Mouse (Mus musculus) heart, adult 18-20 months (tissue): ENCODE data around the gene Dnase2b. TPM values are rescaled to one million over a fixed set of nuclear protein-coding genes. Genes with fewer than 3 reads are reported as not detected.

ENCODE experiments used
- DNase-seq, 2 experiments: peaks; one replicate each; pipeline ENCODE4 v3.0.0; 2021 to 2022; ENCODE audit warnings: mixed read lengths in 1 of 2
- long read RNA-seq, 2 experiments: library from polyadenylated mRNA; stranded (forward); transcript quantifications; one replicate each; pipeline ENCODE4 v2.0.0; 2021
- total RNA-seq, 2 experiments: library from RNA; stranded (reverse); gene quantifications; 2 replicates each; pipeline ENCODE4 v1.2.3; 2021

The Dnase2b gene
- not detected for total RNA-seq
- long read RNA-seq, experiment 1, result 0 reads
- long read RNA-seq, experiment 2, result 0 reads

DNA sequence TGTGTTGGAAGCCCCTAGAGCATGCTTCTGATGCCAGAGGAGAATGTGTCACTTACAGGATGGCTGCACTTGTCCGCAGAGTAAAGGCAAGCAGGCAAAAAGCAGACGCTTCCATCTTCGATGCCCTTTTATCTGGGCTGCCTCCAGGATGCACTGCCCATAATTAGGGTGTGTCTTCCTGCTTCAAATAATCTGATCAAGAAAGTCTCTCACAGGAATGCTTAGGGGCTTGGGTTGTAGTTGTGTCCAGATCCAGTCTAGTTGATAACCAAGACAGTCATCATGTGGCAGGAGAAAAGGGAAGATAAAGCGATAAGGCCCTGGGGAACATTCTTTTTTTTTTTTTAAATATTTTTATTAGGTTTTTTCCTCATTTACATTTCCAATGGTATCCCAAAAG lies at the start of gene Dnase2b:
Gene Dnase2b (minus strand): TSS at position 101 of the 400 bp plus-strand sequence.
- no peak for DNase-seq

DNA sequence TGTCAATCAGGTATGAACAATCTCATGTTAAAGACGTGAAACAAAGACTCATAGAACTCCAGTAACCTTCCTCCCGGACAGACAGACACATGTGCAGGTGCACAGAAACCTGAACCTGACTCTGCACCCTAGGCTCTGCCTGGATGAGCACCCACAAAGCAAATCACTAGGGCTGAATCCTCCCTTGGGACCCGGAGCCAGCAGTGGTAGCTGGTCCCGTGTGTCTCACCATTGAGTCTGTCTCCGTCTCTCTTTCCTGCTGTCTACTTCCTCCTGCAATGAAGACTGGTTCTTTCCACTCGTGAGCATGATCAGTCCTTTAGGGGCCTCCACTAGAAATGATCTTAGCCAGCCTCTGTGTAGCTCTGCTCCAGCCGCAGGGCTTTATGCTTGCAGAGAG lies 46.5 kb upstream of the Dnase2b start:
- DNase-seq, result no peak

DNA sequence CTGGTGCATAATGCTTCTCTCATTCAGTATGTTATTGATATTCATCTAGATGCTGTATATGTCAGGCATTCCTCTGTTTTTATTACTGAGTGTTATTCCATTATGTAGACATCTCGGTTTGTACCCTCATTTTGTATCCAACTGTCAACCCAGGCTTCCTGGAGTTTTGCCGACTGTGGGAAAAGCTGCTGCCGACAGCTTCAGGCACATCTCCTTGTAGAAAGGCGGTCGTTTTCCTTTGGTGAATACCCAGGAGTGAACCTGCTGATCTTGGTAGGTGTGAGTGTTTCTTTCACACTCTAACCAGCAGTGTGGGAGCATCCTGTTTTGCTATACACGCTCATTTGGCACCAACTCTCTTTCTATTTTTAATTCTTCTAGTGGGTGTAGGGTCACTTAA lies 45.6 kb upstream of the Dnase2b start:
- DNase-seq, result no peak

DNA sequence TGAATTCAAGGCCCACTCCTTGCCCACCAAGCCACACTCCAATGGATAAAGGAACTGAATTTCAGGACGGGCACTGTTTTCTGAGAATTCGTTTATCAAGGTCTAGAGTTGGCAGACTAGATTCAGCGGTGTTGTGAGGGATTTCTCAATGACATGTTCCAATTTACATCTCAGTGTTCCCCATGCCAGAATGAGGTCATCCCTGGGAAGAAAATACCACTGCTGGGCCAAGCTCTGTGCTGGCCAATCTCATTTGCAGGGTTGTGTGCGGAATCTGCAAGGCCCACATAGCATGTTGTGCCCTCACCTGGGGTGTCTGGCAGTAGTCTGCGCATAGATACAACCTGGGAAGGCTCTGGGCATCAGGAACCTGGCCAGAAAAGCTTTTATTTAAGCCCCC lies 43.9 kb upstream of the Dnase2b start:
- DNase-seq, result peak; percentile 28 to 32

DNA sequence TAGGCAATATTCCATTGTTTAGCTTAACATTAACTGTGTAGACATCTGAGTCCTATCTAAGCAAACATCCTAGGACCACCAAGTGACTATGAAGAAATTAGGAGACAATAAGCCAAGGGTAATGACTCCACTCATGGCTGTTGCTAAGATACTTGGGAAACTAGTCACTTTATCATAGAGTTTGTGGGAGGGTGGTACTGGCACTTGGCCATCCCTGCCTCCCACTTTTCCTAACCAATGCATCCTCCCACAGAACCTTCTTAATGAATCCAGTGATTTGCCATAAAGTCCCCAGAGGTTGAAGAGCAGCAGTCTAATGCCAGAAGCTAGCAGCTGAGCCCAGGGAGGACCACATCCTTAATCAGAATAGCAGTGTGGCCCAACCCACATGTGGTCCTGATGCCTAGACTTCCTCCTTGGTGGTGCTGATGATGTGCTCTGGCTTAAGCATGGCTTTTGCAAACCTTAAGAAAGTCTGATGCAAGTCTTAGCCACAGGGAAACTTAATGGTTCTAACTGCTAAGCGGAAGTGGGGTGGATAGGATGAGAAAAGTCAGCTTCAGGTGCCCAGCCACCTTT lies 42.8 kb upstream of the Dnase2b start:
- no peak for DNase-seq

DNA sequence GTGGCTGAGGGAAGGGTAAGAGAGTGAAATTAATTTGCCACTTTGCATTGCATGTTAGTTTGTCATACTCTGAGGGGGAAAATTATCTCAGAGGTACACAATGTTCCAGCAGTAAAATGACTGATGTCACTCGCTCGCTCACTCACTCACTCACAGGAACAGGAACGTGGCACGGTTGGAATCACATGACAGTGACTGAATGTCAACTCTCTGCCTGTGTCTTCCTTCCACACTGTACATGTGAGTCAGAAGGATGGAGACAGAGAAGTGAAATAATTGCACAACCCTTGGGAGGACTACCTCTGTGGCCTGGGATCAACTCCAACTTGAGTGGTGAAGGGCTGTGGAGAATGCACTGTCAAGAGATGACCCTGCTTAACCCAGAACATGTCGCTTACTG lies 42.0 kb upstream of the Dnase2b start:
- DNase-seq, result peak; percentile 22 to 38

DNA sequence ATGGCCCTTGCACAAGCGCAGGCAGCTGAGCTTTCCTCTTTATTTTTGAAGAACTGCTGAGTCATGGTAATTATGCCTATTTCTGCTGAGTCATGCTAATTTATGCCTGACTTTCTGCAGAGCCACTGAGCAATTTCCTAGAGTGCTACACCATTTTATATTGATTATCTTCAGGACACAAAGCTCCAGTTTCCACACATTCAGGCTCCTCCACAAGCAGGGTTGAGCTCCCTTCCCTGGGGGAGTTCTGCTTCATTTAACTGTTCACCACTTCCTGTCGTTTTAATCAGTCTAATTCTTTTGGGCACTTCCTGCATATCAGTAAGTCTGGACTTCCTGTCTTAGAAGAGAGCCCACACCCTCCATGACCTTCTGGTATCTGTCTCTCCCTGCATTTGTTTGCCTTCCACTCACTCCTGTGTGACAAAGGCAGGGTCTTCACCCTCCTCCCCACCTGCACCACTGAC lies 39.7 kb upstream of the Dnase2b start:
- DNase-seq, result no peak

DNA sequence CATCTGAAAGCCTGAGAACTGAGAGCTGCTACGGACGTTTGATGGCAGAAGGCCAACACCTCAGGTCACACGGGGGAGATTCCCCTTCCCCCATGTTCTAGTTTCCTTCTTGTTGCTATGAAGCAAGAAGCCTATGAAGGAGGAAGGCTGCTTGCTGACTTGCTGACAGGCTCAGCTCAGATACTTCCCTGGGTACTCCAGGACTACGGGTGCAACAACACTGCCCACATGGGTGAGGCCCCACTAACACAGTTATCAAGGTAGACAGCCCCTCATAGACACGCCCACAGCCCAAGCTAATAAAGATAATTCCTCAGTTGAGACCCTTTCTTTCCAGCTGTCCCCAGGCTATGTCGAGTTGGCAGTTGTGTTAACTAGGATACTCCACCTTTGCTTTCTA lies 38.3 kb upstream of the Dnase2b start:
- DNase-seq, result no peak

DNA sequence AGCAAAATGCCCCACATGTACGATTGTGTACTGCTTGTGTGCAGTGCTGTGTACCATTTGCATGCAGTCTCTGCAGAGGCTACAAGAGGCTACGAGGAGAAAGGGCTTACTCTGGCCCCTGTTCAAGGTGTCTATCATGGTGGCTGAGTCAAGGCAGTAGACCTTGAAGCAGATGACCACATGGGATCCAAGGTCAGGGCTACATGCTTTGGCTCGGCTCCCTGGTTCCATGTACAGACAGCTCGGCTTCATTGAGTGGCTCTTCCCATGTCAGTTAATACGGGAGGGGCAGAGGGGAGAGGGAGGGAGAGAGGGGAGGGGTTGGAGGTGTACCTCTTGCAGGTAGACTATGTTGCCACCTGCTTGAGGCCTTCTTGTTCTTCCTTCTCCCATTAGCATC lies 37.0 kb upstream of the Dnase2b start:
- DNase-seq, result no peak

DNA sequence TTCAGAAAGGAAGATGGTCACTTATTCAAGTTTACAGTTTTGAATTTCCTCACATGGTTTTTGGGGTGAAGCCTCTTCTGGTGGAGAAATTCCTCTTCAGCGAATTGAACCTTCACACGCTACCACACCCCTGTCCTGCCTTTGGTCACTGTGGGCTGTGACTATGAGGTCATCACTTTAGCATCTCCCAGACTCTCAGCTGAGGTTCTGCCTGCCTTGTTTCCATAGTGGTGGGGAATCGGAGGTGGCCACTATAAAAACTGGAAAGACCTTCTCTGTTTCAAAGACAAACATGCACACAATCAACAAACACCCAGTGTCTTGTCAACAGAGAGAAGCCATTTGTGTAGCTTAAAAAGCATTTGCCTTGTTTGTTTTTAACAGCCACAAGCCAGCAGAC lies 35.8 kb upstream of the Dnase2b start, which contains the start of gene 4930503B20Rik:
Gene 4930503B20Rik (minus strand): TSS at position 101 of the 400 bp plus-strand sequence.
- no peak for DNase-seq

DNA sequence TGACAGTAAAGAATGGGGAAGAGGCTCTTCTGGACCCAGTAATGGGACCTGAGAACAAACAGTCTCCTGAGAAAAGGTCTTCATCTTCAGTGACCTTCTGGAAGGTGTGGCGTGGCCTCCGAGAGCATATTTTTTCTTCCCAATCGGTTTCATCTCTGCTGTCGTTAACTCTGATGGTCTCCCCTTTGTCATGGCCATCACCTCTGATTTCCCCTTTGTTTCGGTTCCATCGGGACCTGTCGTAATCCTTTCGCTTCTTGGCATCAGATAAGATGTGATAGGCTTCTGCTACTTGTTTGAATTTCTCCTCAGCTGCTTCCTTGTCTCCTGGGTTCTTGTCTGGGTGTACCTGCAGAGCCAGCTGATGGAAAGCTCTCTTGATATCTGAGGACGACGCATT lies 35.3 kb upstream of the Dnase2b start:
- DNase-seq, result no peak

DNA sequence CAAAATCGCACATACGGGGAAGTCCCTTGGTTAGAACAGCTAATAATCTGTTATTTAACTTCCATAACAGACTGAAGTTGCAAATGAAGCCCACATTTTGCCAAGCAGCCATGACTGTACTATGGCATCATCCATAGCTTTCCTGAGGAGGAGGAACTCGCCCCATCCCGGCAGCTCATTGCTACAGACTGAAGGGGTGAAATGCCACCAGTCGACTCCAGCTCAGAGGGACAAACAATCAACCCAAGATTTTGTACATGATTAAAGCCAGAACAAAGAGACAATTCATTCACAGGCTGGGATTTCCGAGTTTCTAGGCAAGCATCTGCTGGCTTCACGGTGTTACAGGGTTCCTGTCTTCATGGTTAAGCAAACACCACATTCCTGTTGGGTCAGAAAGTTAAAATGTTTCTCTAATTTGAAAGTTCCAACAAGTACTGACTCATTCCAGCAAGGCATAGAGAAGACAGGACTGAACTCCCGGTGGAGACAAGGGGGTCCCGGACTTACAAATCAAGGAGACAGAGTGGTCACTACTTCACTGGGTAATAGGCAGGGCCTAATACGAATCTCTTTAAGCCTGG lies 34.0 kb upstream of the Dnase2b start:
- DNase-seq, result no peak

DNA sequence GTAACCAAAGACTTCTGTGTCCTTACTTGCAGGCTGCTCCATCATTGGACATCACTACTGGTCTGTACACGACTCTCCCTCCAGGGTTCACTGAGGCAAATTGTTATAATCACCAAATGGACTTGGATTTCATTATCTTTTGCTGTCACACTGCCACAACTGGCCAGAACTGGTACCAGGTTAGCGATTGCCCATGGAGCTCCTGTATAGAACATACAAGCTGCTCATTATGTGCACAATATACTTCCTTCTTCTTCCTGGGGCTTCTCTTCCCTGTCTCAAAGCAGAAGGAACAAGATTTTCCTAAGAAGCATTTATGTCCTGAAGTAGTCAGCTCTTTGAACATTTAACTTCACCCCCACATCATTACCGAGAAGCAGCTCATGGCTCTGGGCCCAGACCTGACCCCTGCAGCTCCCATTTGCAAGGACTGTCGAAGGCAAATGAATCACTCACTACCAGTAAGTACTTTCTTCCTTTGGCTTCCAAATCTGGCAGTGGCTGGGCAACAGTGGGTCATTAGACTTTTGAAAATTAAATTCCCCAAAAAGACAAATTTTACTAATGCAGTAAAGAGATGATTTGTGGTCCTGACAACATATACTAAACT lies 26.5 kb upstream of the Dnase2b start:
- DNase-seq, result no peak

DNA sequence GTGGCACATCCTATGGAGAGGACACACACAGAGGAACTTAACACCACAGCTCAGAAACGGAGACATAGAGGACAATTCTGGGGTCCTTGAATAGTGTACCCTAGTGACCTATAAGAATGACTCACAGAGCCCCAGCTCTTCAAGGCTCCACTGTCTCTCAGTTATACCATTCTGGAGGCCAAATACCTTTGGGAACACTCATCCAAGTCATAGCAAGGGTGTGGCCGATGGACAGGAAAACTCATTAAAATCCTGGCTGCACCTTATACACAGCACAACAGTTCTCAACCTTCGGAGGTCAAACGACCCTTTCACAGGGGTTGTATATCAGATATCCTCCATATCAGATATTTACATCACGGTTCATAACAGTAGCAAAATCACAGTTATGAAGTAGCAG lies 17.1 kb upstream of the Dnase2b start:
- DNase-seq, result no peak

DNA sequence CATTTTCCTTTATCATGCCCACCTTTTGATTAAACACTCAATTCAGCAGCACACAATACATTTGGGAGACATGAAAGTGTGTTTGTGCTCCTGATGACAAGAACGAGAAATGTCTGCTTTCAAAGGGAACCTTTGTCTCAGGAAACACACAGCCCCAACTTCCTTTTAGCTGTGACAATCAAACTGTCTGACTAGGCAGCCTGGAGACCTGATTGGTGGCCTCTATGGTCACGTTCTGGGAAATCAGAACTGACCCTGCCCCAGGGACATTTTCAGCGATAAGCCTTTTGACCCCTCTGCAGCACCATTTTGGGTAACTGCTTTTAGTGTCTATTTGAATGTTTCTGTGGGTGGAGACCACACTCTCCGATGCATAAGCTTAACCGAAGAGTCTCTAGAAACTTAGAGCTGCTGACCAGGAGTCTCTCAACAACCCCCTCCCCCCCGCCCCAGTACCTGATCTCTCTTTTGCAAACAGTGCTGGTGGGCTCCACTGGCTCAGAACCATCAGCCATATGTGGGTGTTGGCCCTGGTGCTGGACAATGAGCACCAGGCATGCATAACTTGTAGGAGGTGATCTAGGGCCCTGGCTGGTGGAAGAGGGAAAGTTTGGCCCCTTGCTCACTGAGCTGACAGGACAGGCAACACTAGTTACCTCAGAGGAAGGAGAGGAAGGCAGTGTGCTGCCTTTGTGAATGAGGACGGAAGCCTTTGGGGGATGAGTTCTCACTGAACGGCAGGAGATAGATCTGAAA lies 13.0 kb upstream of the Dnase2b start:
- no peak for DNase-seq

DNA sequence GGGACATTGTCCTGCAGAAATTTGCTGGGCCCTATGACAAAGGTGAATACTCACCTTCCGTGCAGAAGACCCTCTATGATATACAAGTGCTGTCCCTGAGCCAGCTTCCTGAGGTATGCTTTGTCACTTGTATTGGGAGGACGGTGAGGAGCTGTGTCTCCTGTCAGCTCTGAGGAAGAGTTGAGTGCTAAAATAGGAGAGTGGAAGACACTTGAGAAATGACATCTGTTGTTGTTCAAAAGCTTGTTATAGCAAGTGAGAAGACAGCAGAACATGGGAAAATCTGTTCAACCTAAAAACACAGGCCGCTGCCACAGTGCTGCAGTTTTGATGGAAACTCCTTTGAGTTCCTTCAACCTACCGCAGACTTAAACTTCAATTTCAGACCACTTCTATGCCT lies 10.4 kb upstream of the Dnase2b start:
- no peak for DNase-seq

DNA sequence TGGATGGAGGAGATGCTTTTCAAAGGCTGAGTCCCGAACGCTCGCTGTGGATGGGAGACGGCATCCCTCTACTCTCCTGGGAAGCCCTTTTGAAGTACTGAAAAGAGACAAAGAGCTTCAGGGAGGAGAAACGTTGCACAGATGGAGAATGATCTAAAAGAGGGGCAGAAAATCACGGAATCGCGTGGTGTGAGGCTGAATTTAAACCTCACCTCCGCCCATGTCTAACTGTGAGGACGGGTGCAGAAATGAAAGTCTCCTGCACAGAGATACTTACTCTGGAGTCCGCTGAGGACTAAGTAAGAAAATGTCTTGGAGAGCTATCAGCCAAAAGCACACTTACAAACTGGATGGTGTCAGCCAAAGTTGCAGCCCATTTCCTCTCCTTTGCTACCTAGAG lies 6.6 kb upstream of the Dnase2b start:
- DNase-seq, result no peak

DNA sequence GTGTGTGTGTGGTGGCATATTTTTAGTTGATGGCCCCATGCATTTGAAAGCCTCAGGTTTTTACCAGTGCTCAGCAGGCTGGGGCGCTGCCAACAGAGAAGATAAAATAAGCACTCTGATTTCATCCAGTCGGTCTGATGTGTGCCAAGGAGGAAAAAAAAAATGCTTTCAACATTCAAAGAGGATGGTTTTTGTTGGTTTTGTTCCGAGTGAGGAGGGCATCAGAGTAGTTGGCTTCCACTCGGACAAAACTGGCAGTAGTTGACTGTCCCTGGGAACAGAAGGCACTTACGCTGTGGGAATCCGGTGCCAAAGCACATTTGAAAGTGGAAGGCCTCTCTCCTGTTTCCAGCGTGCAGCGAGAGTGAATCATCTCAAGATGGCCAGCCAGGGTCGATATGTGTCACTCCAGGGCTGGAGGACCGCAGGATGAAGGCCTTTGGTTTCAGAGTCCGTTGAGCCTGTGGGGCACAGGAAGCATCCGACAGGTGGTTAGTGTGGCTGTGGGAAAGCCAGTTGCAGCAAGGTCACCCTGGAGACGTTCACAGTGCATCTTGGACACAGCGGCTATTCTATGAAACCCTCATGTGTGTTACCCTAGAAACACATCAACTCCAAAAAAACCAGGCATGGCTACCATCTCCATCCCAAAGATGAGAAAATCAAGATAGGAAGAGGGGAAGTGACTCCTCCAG lies 5.3 kb upstream of the Dnase2b start:
- peak; percentile 50 to 52 for DNase-seq

DNA sequence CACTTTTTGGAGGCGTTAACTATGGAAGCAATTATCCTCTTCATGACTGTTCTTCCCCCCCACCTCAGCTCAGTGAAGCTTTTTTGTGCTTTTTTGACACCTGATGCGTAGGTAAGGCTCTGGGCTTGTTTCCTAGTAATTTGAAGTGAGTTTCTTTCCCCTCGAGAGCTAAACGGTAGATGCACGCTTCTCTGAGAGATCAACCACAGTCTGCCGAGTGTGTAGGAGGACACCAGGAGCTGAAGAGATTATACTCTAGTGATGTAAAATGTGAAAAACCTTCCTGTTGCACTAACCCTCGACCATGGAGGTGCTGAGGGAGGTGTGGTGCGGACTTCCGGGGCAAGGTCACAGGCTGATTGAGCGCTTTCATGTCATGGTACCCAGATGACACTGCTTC lies 4.7 kb upstream of the Dnase2b start:
- DNase-seq, result no peak

DNA sequence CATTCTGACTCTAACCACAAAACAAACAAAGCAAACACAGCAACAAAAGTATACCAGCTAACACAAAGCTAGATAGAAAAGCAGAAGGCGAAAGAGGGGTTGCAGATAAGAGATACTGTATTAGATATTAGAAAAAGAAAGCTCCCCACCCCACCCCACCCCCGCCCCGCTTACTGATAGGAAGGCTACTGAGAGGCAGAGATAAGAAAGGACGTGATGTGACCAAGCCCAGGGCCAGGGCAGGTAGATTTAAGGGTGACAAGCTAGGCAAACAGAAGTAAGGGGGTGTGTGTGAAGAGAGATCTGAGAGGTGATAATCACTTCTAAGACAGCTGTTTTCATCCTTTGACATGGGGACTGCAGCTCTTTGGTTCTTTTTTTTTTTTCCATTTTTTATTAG lies 3.0 kb upstream of the Dnase2b start:
- no peak for DNase-seq

DNA sequence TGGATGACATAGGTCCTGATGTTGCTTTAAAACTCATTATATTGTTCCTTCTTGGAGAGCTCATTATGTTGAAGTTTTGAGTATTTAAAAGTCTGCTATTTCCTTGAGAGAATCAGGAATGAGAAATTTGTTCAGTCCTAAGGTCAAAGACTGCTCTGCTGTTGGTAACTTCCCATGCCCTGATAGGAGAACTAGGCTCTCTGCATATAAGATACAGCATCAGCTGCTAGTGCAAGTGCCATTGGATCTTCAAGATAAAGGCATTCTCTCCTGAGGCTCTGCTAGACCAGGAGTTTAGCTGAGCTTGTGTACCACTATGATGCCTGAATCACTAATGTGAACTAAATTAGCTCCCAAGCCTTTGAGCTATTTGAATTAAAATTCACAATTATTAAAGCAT lies 2.5 kb upstream of the Dnase2b start:
- DNase-seq, result no peak

DNA sequence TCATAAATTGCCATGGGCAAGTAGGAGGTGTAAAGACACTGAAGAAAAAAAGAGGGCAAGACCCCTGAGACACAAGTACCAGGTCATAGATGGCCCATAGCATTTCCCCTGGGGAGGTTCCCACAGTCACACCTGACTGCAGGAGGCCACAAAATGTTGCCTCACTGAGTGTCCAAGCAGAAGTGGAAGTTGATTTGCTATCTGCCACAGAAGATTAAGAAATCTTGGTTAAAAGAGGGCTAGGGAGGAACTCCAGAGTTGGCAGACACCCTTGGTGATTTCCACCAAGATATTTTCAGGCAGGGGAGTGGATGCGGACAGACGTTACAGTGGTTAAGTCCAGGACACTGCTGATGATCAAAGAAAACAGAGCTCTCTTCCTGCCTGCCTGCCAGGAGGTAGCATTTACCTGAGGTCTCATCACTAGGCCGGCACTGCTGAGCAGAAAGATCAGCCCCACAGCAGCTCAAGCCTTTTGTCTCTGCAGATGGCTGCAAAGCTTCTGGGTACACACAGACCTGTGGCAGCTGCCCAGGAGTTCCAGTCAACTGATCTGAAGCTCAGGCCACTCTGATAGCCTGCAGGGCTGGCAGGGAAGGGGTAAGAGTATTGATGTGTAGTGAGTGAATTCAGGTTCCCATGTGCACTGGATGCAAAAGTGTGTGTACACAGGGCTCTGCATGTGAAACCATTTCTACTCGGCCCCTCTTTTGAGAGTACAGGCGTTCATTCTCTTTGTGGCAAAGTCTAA lies 1.3 kb upstream of the Dnase2b start:
- DNase-seq, result no peak
